Comparison of ENCODE assay signal across 23 mouse cellular contexts in the genomic region with DNA sequence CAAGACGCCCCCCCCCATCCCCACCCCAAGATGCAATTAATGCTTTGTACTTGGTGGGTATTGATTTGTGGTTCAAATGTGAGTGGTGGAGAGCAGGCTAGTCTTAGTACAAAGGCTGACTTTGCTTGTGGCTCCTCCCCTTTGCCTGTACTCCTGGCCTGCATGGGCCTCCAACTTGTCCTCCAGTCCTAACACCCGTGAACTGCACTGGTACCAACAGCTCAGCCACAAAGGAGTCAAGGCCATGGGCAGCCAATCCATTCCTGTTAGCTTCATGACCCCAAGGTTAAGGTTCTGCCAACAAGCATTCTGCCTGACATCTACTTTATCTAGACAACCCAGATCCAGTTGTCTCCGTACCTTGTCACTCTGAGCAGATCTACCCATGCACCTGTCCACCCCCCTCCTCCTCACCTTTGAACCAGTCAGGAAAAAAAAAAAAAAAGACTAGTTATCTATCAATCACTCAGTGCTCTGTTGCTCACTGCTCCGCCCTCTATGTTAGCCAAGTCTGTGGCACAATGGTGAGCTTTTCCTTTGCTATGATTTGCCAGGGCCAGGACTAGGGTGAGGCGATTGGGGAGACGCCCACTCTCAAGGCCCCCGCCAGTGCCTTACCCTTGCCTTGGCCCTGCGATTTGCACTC. TPM values are rescaled to one million over a fixed set of nuclear protein-coding genes. Genes with fewer than 3 reads are reported as not detected.
A peak's percentile ranks its signal among the peaks of the same experiment; 100 is the strongest.
DNase-seq lines count a peak whose midpoint lies in the region; ATAC-seq and TF ChIP-seq lines count a peak whose summit lies in the region.
"Had no signal": no experiment of that assay in that cellular context is flagged by ENCODE, and none has a peak within 500 bp of the region (broad histone marks: within the 10 kb centered on the region; RNA-seq: fewer than 3 reads in every experiment).

No protein-coding gene starts in this region.

- intact Hi-C loops in gastrocnemius, postnatal 36 days (cut with DNase I): no loop called here

- no peak overlapping the region for H3K4me2 ChIP-seq in kidney, embryonic 14.5 days (replicated peaks; ENCODE audit: low read depth, low read length)
- no peak overlapping the region for H3K4me2 ChIP-seq in liver, embryonic 15.5 days
- H3K4me2 ChIP-seq in stomach, postnatal 0 days (replicated peaks; ENCODE audit: low read depth): no peak overlapping the region
- H3K4me2 ChIP-seq: embryonic facial prominence, embryonic 15.5 days; hindbrain, embryonic 15.5 days; midbrain, embryonic 11.5 days had no signal

- no peak for TF ChIP-seq POLR2A in liver, adult 2 months (IDR thresholded peaks at IDR 0.05; ENCODE audit: extremely low read depth, insufficient read depth, low read length)

- no peaks in the 10 kb centered on the region for H3K9me3 ChIP-seq in kidney, embryonic 14.5 days (ENCODE audit: control insufficient read depth, low read length)
- no peaks in the 10 kb centered on the region for H3K9me3 ChIP-seq in liver, embryonic 15.5 days (replicated peaks)
- no peaks in the 10 kb centered on the region for H3K9me3 ChIP-seq in stomach, postnatal 0 days (ENCODE audit: control insufficient read depth, low read length)
- H3K9me3 ChIP-seq: embryonic facial prominence, embryonic 15.5 days; heart, embryonic 10.5 days; hindbrain, embryonic 15.5 days; limb, embryonic 10.5 days had no signal

- no peaks in the 10 kb centered on the region for H3K36me3 ChIP-seq in kidney, embryonic 14.5 days (ENCODE audit: control insufficient read depth, insufficient read depth, low read length)
- no peaks in the 10 kb centered on the region for H3K36me3 ChIP-seq in liver, adult 2 months (ENCODE audit: control insufficient read depth, insufficient read depth, low read length)
- no peaks in the 10 kb centered on the region for H3K36me3 ChIP-seq in liver, embryonic 15.5 days (replicated peaks)
- H3K36me3 ChIP-seq in stomach, postnatal 0 days (ENCODE audit: control insufficient read depth, insufficient read depth, low read length): no peaks in the 10 kb centered on the region
- H3K36me3 ChIP-seq: embryonic facial prominence, embryonic 15.5 days; hindbrain, embryonic 15.5 days had no signal

- no peaks in the 10 kb centered on the region for H3K27me3 ChIP-seq in kidney, embryonic 14.5 days (ENCODE audit: control insufficient read depth, insufficient read depth, low read length)
- no peaks in the 10 kb centered on the region for H3K27me3 ChIP-seq in liver, adult 2 months (ENCODE audit: control insufficient read depth, insufficient read depth, low read length)
- H3K27me3 ChIP-seq in liver, embryonic 15.5 days: no peaks in the 10 kb centered on the region; the same call in 1 of the 2 replicates
- no peaks in the 10 kb centered on the region for H3K27me3 ChIP-seq in stomach, postnatal 0 days (ENCODE audit: control insufficient read depth, insufficient read depth, low read length)

- H3K79me2 ChIP-seq in liver, adult 2 months (ENCODE audit: control insufficient read depth, insufficient read depth, low read length): no peaks in the 10 kb centered on the region

- H3K27ac ChIP-seq in kidney, embryonic 14.5 days (ENCODE audit: low read depth, low read length): no peak overlapping the region
- no peak overlapping the region for H3K27ac ChIP-seq in liver, adult 2 months (replicated peaks; ENCODE audit: insufficient read depth, low read depth, low read length)
- no peak overlapping the region for H3K27ac ChIP-seq in liver, embryonic 15.5 days (replicated peaks)
- H3K27ac ChIP-seq in stomach, postnatal 0 days (replicated peaks): no peak overlapping the region
- no peak overlapping the region for H3K27ac ChIP-seq in layer of hippocampus, adult 2 months
- H3K27ac ChIP-seq: embryonic facial prominence, embryonic 15.5 days; gastrocnemius, adult 2 months; heart, embryonic 10.5 days; hindbrain, embryonic 15.5 days; limb, embryonic 10.5 days had no signal

- DNase-seq in kidney, adult 11 months: peak; percentile 47
- DNase-seq in liver, adult 2 months (ENCODE audit: extremely low read depth, low read depth, low spot score): peak; percentile 71
- no peak for DNase-seq in liver
- no peak for DNase-seq in stomach, postnatal 0 days (ENCODE audit: low spot score)
- DNase-seq in gastrocnemius, postnatal 36 days: no peak
- DNase-seq in layer of hippocampus, adult 2 months (ENCODE audit: low spot score in 2 of 2): no peak
- DNase-seq: adrenal gland, postnatal 36 days; cerebellum, adult 9-10 months; gastrocnemius, adult 2 months; lung, adult 18-20 months; lung, postnatal 10 days; right cerebral cortex, adult 18-20 months; right cerebral cortex, postnatal 4 days; thymus, postnatal 25 days had no signal

- H3K4me1 ChIP-seq in kidney, embryonic 14.5 days (ENCODE audit: control insufficient read depth, insufficient read depth, low read length): 0 out of 2 replicates have a peak, but pooled peaks cover 7% of the 10 kb centered on the region
- no peaks in the 10 kb centered on the region for H3K4me1 ChIP-seq in liver, adult 2 months (ENCODE audit: control insufficient read depth, insufficient read depth, low read length)
- no peaks in the 10 kb centered on the region for H3K4me1 ChIP-seq in liver, embryonic 15.5 days (replicated peaks)
- no peaks in the 10 kb centered on the region for H3K4me1 ChIP-seq in stomach, postnatal 0 days (replicated peaks; ENCODE audit: control insufficient read depth, insufficient read depth)
- H3K4me1 ChIP-seq: embryonic facial prominence, embryonic 15.5 days; heart, embryonic 10.5 days had no signal

- no peak overlapping the region for H3K4me3 ChIP-seq in kidney, embryonic 14.5 days (ENCODE audit: low read length)
- H3K4me3 ChIP-seq in liver, adult 2 months (ENCODE audit: insufficient read depth, low read depth, low read length): no peak overlapping the region
- H3K4me3 ChIP-seq in liver, embryonic 15.5 days (replicated peaks): no peak overlapping the region
- H3K4me3 ChIP-seq in stomach, postnatal 0 days (ENCODE audit: low read depth, low read length): no peak overlapping the region
- H3K4me3 ChIP-seq in layer of hippocampus, adult 2 months: no peak overlapping the region
- H3K4me3 ChIP-seq: embryonic facial prominence, embryonic 15.5 days; gastrocnemius, adult 2 months; heart, embryonic 10.5 days; hindbrain, embryonic 15.5 days; limb, embryonic 10.5 days had no signal

- no peak for TF ChIP-seq EP300 in stomach, postnatal 0 days (optimal IDR thresholded peaks at IDR 0.05)

- H3K9ac ChIP-seq in kidney, embryonic 14.5 days (ENCODE audit: low read depth, low read length): no peak overlapping the region
- no peak overlapping the region for H3K9ac ChIP-seq in liver, adult 2 months (ENCODE audit: low read depth, low read length)
- H3K9ac ChIP-seq in liver, embryonic 15.5 days: no peak overlapping the region
- H3K9ac ChIP-seq in stomach, postnatal 0 days (ENCODE audit: low read length): no peak overlapping the region
- H3K9ac ChIP-seq: embryonic facial prominence, embryonic 15.5 days; hindbrain, embryonic 15.5 days had no signal

- 86% methylated on average over 8 of the region's 8 CpGs for WGBS in kidney, embryonic 14.5 days
- 61% methylated on average over 8 of the region's 8 CpGs for WGBS in liver, adult 2 months
- 62% methylated on average over 8 of the region's 8 CpGs for WGBS in liver, embryonic 15.5 days (ENCODE audit: insufficient replicate concordance)
- WGBS in stomach, postnatal 0 days: 73% methylated on average over 7 of the region's 8 CpGs

- ATAC-seq in kidney, embryonic 14.5 days (ENCODE audit: low FRiP score, low TSS enrichment): no peak
- peak; percentile 42; the same call in 1 of the 2 replicates for ATAC-seq in liver, embryonic 15.5 days (ENCODE audit: insufficient read depth)
- peak; percentile 65; the same call in 1 of the 2 replicates for ATAC-seq in stomach, postnatal 0 days (ENCODE audit: low FRiP score, low TSS enrichment)
- ATAC-seq: CD4-positive, CD25-positive, alpha-beta regulatory T cell, adult 4 months; forebrain, embryonic 14.5 days had no signal

- TF ChIP-seq CTCF in liver, adult 2 months (IDR thresholded peaks at IDR 0.05; ENCODE audit: low read depth, low read length): no peak
- TF ChIP-seq CTCF in stomach, postnatal 0 days (IDR thresholded peaks at IDR 0.05; ENCODE audit: low read depth): no peak
- TF ChIP-seq CTCF in layer of hippocampus, adult 2 months (conservative IDR thresholded peaks at IDR 0.05): no peak

RNA-seq across cellular contexts. Expression of a gene that starts 14.8 kb away (rescaled TPM):
- 2.0 and 2.6 TPM in 2 replicates for polyA plus RNA-seq in kidney, embryonic 14.5 days (2014; fragmentation: Nextera tagmentation; extraction: Ambion mirVana)
- 0.74 and 1.5 TPM in 2 replicates for total RNA-seq in liver, adult 2 months (2014; rRNA removed)
- polyA plus RNA-seq in liver, adult 2 months (2012; rRNA removed): 0.76 and 0.97 TPM in 2 replicates
- polyA plus RNA-seq in liver, embryonic 15.5 days (2015; fragmentation: Nextera tagmentation; extraction: Ambion mirVana): 0.15 and 0.22 TPM in 2 replicates
- 0.56 and 0.64 TPM in 2 replicates for polyA plus RNA-seq in stomach, postnatal 0 days (2015; fragmentation: Nextera tagmentation; extraction: Ambion mirVana)
- under 1 TPM; 0.66 to 0.81 TPM for total RNA-seq in gastrocnemius, postnatal 36 days (2021)
- total RNA-seq in layer of hippocampus, adult 2 months (2021): 1 to 10 TPM; 8.8 to 9.0 TPM

RNA-seq across cellular contexts. Expression of a gene that starts 33.3 kb away (rescaled TPM):
- polyA plus RNA-seq in kidney, embryonic 14.5 days (2014; fragmentation: Nextera tagmentation; extraction: Ambion mirVana): 73.2 and 103 TPM in 2 replicates
- total RNA-seq in liver, adult 2 months (2014; rRNA removed): 6.8 and 14.0 TPM in 2 replicates
- 2.2 and 3.8 TPM in 2 replicates for polyA plus RNA-seq in liver, adult 2 months (2012; rRNA removed)
- polyA plus RNA-seq in liver, embryonic 15.5 days (2015; fragmentation: Nextera tagmentation; extraction: Ambion mirVana): 29.1 and 39.0 TPM in 2 replicates
- 48.2 and 61.7 TPM in 2 replicates for polyA plus RNA-seq in stomach, postnatal 0 days (2015; fragmentation: Nextera tagmentation; extraction: Ambion mirVana)
- 10 to 100 TPM; 21.3 to 33.1 TPM for total RNA-seq in gastrocnemius, postnatal 36 days (2021)
- total RNA-seq in layer of hippocampus, adult 2 months (2021): 10 to 100 TPM; 25.0 to 34.5 TPM

Comparison
In these comparisons a context has a peak if more than half of its experiments do, and no peak if none do; other contexts are left out.
1. DNase-seq: peak in kidney, adult 11 months (single experiment) and liver, adult 2 months (single experiment); none in liver (single experiment), stomach, postnatal 0 days (single experiment), gastrocnemius, postnatal 36 days (0 of 2) and layer of hippocampus, adult 2 months (0 of 2).